Mouse (Mus musculus): ENCODE measurements around the gene Ezh1. TPM values are rescaled to one million over a fixed set of nuclear protein-coding genes. Genes with fewer than 3 reads are reported as not detected.

Ezh1 gene
- 21.2 and 35.8 TPM in 2 replicates for polyA plus RNA-seq (2011; ENCODE audit: insufficient read depth, insufficient read length, low replicate concordance, missing spikeins)

DNA sequence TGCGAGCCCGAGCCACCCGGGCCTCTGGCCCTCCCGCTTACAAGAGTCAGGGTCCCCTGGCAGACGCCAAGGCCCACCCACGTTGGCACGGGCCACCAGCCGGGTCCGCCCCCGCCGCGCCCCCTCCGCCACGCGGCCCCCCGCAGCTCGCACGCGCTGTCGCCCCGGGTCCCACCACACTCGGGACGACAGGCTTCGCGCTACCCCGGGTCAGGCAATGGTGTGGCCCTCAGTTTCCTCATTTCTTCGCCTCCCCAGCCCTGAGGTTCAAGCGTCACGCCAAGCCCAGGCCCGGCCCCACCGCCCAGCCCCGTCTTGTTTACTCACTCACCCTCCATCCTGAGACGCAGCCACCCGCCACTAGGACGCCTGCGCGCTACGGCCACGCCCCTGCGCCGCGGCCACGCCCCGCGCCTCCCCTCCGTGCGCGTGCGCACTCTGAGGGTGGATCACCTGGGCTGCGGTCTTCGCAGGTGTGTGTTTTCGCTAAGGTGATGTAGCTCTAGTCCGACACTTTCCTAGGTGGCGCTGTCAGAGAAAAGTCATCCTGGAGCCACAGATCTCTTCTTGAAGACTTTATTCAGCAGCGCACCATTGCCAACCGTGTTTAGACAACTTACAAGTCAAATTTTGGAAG lies at the start of gene Ezh1:
Gene Ezh1 (minus strand): TSS at position 399 of the 637 bp plus-strand sequence.
- peak within 1 kb of the TSS; percentile 64 for H3K27ac ChIP-seq (ENCODE audit: control insufficient read depth, insufficient read depth, low read depth, low read length, poor library complexity)
- TF ChIP-seq CTCF (IDR thresholded peaks at IDR 0.05; ENCODE audit: control insufficient read depth, insufficient read depth, low read length) (peak; percentile 32; the same call in 1 of the 2 replicates), POLR2A (IDR thresholded peaks at IDR 0.05; ENCODE audit: borderline replicate concordance, control insufficient read depth, low read depth, low read length) (peak; percentile 89; the same call in 1 of the 2 replicates)
- peak within 1 kb of the TSS; percentile 84 for H3K4me3 ChIP-seq (replicated peaks; ENCODE audit: control insufficient read depth, low read depth, low read length)
- WGBS, result 1% methylated on average over 55 of the region's 56 CpGs
- no peaks in the 10 kb centered on the region; the same call in 1 of the 2 replicates for H3K4me1 ChIP-seq (ENCODE audit: control insufficient read depth, insufficient read depth, low read length)

DNA sequence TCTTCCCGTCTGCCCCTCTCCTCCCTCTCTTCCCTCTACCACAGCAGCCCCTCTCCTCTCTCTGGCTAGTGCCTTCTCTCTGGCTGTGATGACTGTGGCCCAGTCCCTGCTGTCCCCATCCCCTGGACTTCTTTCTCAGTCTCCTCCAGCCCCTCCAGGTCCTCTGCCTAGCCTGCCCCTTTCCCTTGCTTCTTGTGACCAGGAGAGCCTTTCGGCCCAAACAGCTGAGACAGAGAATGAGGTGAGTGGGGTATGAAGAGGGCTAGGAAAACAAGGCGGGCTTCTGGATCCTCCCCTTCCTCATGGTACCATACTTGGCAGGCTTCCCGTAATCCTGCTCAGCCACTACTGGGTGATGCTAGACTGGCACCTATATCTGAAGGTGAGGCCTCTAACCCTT lies 49.0 kb upstream of the Ezh1 start:
- WGBS, result 74% methylated on average over 4 of the region's 4 CpGs
- Histone ChIP-seq H3K27ac (ENCODE audit: control insufficient read depth, insufficient read depth, low read depth, low read length, poor library complexity) (no peak overlapping the region), H3K4me3 (replicated peaks; ENCODE audit: control insufficient read depth, low read depth, low read length) (no peak overlapping the region), H3K4me1 (ENCODE audit: control insufficient read depth, insufficient read depth, low read length) (peaks cover 3% of the 10 kb centered on the region)
- TF ChIP-seq POLR2A (IDR thresholded peaks at IDR 0.05; ENCODE audit: borderline replicate concordance, control insufficient read depth, low read depth, low read length) (no peak), CTCF (IDR thresholded peaks at IDR 0.05; ENCODE audit: control insufficient read depth, insufficient read depth, low read length) (no peak)

DNA sequence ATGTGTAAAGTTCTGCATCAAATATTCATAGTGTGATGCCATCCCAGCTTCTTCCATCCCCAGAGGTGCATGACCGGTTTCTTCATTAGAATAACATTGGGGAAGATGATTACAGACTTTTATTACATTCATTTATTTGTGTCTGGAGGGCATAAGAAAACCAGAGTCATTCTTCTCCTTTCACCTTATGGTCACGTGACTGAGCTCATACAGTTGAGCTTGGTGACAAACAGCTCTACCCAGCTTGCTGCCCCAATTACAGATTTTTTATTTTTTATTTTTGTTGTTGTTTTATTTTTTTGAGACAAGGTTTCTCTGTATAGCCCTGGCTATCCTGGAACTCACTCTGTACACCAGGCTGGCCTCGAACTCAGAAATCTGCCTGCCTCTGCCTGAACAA lies 46.2 kb upstream of the Ezh1 start:
- WGBS, result 69% methylated on average over 3 of the region's 3 CpGs
- Histone ChIP-seq H3K4me3 (replicated peaks; ENCODE audit: control insufficient read depth, low read depth, low read length) (no peak overlapping the region), H3K4me1 (ENCODE audit: control insufficient read depth, insufficient read depth, low read length) (0 out of 2 replicates have a peak, but pooled peaks cover 1% of the 10 kb centered on the region), H3K27ac (ENCODE audit: control insufficient read depth, insufficient read depth, low read depth, low read length, poor library complexity) (no peak overlapping the region)
- TF ChIP-seq POLR2A (IDR thresholded peaks at IDR 0.05; ENCODE audit: borderline replicate concordance, control insufficient read depth, low read depth, low read length) (no peak), CTCF (IDR thresholded peaks at IDR 0.05; ENCODE audit: control insufficient read depth, insufficient read depth, low read length) (no peak)

DNA sequence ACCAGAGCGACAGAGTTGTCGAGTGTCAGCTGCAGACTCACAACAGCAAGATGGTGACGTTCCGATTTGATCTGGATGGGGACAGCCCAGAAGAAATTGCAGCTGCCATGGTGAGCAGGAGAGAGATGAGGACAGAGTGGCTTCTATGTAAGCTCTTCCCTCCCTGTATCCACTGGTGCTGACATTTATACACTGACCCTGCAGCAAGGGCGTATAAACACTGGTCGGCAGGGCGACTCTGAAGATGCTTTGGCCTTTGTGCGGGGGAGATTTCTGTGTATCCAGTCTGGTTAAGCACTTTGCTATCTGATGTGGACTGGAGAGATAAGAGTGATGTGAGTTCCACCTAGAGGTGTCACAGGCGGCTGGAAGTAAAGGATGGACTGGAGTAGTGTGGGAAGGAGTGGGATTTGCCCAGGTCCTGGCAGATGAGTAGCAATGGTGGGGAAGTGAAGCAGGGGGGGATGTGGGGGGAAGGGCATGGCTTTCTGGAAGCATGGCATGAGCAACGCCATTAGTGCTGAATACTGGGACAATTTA lies 43.4 kb upstream of the Ezh1 start:
- 38% methylated on average over 10 of the region's 10 CpGs for WGBS
- no peaks in the 10 kb centered on the region for H3K4me1 ChIP-seq (ENCODE audit: control insufficient read depth, insufficient read depth, low read length)
- H3K27ac ChIP-seq (ENCODE audit: control insufficient read depth, insufficient read depth, low read depth, low read length, poor library complexity), result no peak overlapping the region
- TF ChIP-seq CTCF (IDR thresholded peaks at IDR 0.05; ENCODE audit: control insufficient read depth, insufficient read depth, low read length), result no peak
- no peak for TF ChIP-seq POLR2A (IDR thresholded peaks at IDR 0.05; ENCODE audit: borderline replicate concordance, control insufficient read depth, low read depth, low read length)
- no peak overlapping the region for H3K4me3 ChIP-seq (replicated peaks; ENCODE audit: control insufficient read depth, low read depth, low read length)

DNA sequence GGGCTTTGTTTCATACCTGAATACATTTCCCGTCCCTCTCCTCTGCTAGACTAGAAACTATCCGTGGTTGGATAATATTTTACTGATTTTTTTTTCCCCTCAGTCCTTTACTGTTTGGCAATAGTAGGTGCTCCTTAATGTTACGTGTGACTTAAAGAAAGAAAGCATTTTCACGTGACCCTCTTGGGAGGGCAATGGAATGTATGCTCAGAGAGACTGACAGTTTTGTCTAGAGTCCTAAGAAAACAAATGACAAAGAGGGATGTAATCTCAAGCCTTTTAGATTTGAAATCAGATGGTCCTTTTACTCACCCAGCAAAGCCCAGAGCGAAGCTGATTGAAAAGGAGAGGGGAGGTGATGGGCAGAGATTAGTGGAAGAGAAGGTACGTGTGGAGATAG lies 39.6 kb upstream of the Ezh1 start:
- TF ChIP-seq CTCF (IDR thresholded peaks at IDR 0.05; ENCODE audit: control insufficient read depth, insufficient read depth, low read length) (no peak), POLR2A (IDR thresholded peaks at IDR 0.05; ENCODE audit: borderline replicate concordance, control insufficient read depth, low read depth, low read length) (no peak)
- no peaks in the 10 kb centered on the region for H3K4me1 ChIP-seq (ENCODE audit: control insufficient read depth, insufficient read depth, low read length)

DNA sequence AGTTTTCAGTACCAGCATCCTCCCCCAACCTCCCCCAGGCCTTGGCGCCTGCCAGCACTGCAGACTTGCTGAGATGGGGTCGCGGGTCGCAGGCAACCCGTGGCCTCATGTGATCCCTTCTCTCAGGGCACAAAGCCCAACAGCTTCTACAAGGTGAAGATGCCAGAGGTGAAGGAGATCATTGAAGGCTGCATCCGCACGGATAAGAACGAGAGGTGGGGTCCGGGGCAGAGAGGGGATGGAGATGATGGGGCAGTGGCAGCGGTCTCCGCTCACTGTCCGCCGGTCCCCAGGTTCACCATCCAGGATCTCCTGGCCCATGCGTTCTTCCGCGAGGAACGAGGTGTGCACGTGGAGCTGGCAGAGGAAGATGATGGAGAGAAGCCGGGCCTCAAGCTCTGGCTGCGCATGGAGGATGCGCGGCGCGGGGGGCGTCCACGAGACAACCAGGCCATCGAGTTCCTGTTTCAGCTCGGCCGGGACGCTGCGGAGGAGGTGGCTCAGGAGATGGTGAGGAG lies 38.8 kb upstream of the Ezh1 start:
- WGBS, result 15% methylated on average over 31 of the region's 31 CpGs

More for the DNA sequence above, 39.6 kb upstream of the Ezh1 start:
- 49% methylated on average over 6 of the region's 6 CpGs for WGBS
- Histone ChIP-seq H3K27ac (ENCODE audit: control insufficient read depth, insufficient read depth, low read depth, low read length, poor library complexity) (no peak overlapping the region), H3K4me3 (replicated peaks; ENCODE audit: control insufficient read depth, low read depth, low read length) (no peak overlapping the region)

DNA sequence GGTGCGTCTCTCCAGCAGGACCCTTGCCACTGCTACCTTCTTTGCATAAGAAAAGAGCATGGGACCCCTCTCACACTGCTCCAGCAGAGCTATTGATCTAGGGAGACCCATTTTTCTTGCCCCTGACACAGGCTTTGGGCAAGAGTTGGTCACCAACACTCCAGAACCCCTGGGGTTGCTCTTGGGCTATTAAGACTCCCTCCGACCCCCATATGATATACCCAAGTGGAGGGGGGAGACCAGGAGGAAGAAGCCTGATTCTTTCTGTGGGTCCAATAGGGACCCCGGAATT lies 37.7 kb upstream of the Ezh1 start:
- Histone ChIP-seq H3K27ac (ENCODE audit: control insufficient read depth, insufficient read depth, low read depth, low read length, poor library complexity) (no peak overlapping the region), H3K4me3 (replicated peaks; ENCODE audit: control insufficient read depth, low read depth, low read length) (no peak overlapping the region), H3K4me1 (ENCODE audit: control insufficient read depth, insufficient read depth, low read length) (no peaks in the 10 kb centered on the region)
- WGBS, result 38% methylated on average over 3 of the region's 3 CpGs
- TF ChIP-seq CTCF (IDR thresholded peaks at IDR 0.05; ENCODE audit: control insufficient read depth, insufficient read depth, low read length), result no peak
- TF ChIP-seq POLR2A (IDR thresholded peaks at IDR 0.05; ENCODE audit: borderline replicate concordance, control insufficient read depth, low read depth, low read length), result no peak

More for the DNA sequence above, 38.8 kb upstream of the Ezh1 start:
- no peak for TF ChIP-seq POLR2A (IDR thresholded peaks at IDR 0.05; ENCODE audit: borderline replicate concordance, control insufficient read depth, low read depth, low read length)
- TF ChIP-seq CTCF (IDR thresholded peaks at IDR 0.05; ENCODE audit: control insufficient read depth, insufficient read depth, low read length), result no peak
- Histone ChIP-seq H3K4me3 (replicated peaks; ENCODE audit: control insufficient read depth, low read depth, low read length) (no peak overlapping the region), H3K27ac (ENCODE audit: control insufficient read depth, insufficient read depth, low read depth, low read length, poor library complexity) (no peak overlapping the region), H3K4me1 (ENCODE audit: control insufficient read depth, insufficient read depth, low read length) (no peaks in the 10 kb centered on the region)

DNA sequence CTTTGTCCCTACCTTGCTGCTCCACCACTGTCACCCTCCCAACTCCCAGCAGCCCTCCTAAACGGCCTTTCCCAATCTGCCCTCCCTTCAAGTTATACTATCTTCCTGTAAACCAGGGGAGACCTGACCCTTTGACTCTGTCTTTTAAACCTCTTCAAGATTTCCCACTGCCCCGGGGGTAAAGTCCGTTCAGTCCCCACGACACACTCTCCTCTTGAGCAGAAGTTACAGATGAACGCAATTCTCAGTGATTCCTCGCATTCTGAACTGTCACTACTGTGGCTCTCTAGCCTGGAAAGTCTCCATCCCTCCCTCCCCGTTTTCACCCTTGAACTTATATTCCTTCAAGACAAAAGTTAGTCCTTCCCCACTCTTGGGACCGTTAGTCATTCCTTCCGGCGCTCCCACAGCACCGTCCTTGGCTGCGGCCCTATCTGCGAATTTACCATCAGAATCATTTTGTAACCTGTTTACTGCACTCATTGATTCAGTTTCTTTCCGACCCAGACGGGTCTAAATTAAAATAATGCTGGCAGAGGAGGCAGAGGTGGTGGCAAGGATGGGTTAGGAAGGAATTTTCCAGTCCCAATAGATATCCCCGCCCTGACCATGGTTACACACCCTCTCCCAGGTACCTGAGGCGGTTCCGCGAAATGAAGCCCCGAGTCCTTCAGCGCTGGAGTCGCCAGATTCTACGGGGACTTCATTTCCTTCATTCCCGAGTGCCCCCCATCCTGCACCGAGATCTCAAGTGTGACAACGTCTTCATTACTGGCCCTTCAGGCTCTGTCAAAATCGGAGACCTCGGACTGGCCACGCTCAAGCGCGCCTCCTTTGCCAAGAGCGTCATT lies 37.1 kb upstream of the Ezh1 start:
- TF ChIP-seq POLR2A (IDR thresholded peaks at IDR 0.05; ENCODE audit: borderline replicate concordance, control insufficient read depth, low read depth, low read length) (no peak), CTCF (IDR thresholded peaks at IDR 0.05; ENCODE audit: control insufficient read depth, insufficient read depth, low read length) (no peak)
- no peak overlapping the region for H3K27ac ChIP-seq (ENCODE audit: control insufficient read depth, insufficient read depth, low read depth, low read length, poor library complexity)
- H3K4me1 ChIP-seq (ENCODE audit: control insufficient read depth, insufficient read depth, low read length), result no peaks in the 10 kb centered on the region
- 14% methylated on average over 32 of the region's 32 CpGs for WGBS
- H3K4me3 ChIP-seq (replicated peaks; ENCODE audit: control insufficient read depth, low read depth, low read length), result no peak overlapping the region

Data from bone marrow, adult 2 months (tissue).